Mouse (Mus musculus) cerebellum, adult 11-12 months (tissue): ENCODE measurements around the gene Smg9.
A peak's percentile ranks its signal among the peaks of the same experiment; 100 is the strongest.

Source experiments
- DNase-seq: peaks from one replicate; pipeline ENCODE4 v3.0.0; 2022

Smg9 gene

GRCm38 (mm10) chr7:24399256-24400081 is at the start of gene Smg9:
Gene Smg9 (plus strand): TSS chr7:24399619.
- DNase-seq: peak; percentile 99

GRCm38 (mm10) chr7:24355646-24356045 is 43.8 kb upstream of the Smg9 start:
- DNase-seq: no peak

- DNase-seq: no peak
Observed at GRCm38 (mm10) chr7:24356081-24356480, 43.3 kb upstream of the Smg9 start.

GRCm38 (mm10) chr7:24357899-24358298 is 41.5 kb upstream of the Smg9 start:
- DNase-seq: no peak

GRCm38 (mm10) chr7:24359269-24359668 is 40.1 kb upstream of the Smg9 start:
- no peak for DNase-seq

GRCm38 (mm10) chr7:24361001-24361400 is 38.4 kb upstream of the Smg9 start:
- no peak for DNase-seq

GRCm38 (mm10) chr7:24363228-24363627 is 36.2 kb upstream of the Smg9 start:
- DNase-seq: no peak

GRCm38 (mm10) chr7:24364827-24365226 is 34.6 kb upstream of the Smg9 start:
- peak; percentile 74 for DNase-seq

- DNase-seq: no peak
Observed at GRCm38 (mm10) chr7:24365258-24366014, 34.0 kb upstream of the Smg9 start.

- DNase-seq: no peak
Observed at GRCm38 (mm10) chr7:24366716-24367632, 32.4 kb upstream of the Smg9 start.

GRCm38 (mm10) chr7:24368226-24368625 is 31.2 kb upstream of the Smg9 start:
- no peak for DNase-seq

GRCm38 (mm10) chr7:24368946-24369345 is 30.5 kb upstream of the Smg9 start:
- DNase-seq: no peak

- no peak for DNase-seq
Observed at GRCm38 (mm10) chr7:24369731-24370541, 29.5 kb upstream of the Smg9 start, which contains the start of gene Kcnn4. Gene Kcnn4 (plus strand): TSS chr7:24370263.

- no peak for DNase-seq
Observed at GRCm38 (mm10) chr7:24371012-24371808, 28.2 kb upstream of the Smg9 start.

GRCm38 (mm10) chr7:24371809-24372145 is 27.6 kb upstream of the Smg9 start:
- DNase-seq: no peak

GRCm38 (mm10) chr7:24372300-24372699 is 27.1 kb upstream of the Smg9 start:
- DNase-seq: no peak

- DNase-seq: no peak
Observed at GRCm38 (mm10) chr7:24372786-24373185, 26.6 kb upstream of the Smg9 start.

GRCm38 (mm10) chr7:24373538-24374379 is 25.7 kb upstream of the Smg9 start:
- DNase-seq: peak; percentile 33

- no peak for DNase-seq
Observed at GRCm38 (mm10) chr7:24376456-24376855, 23.0 kb upstream of the Smg9 start.
